8 mouse cellular contexts compared by ENCODE assay signal in genomic region chr6:72440186-72440990, GRCm38 (mm10). TPM values are rescaled to one million over a fixed set of nuclear protein-coding genes. Genes with fewer than 3 reads are reported as not detected.
DNase-seq lines count a peak whose midpoint lies in the region; ATAC-seq and TF ChIP-seq lines count a peak whose summit lies in the region.

No protein-coding gene starts in this region.

- no peak for TF ChIP-seq CTCF in heart, adult 2 months (IDR thresholded peaks at IDR 0.05)
- TF ChIP-seq CTCF in CH12.LX (conservative IDR thresholded peaks at IDR 0.05 in 1 of 2, IDR thresholded peaks at IDR 0.05 in 1 of 2; ENCODE audit: low read depth in 2 of 2, low read length in 2 of 2): peak in 1 of 2 experiments; percentile 16; a peak in 1 of 4 replicates

- H3K79me2 ChIP-seq in heart, adult 2 months (replicated peaks; ENCODE audit: control insufficient read depth, insufficient read depth, low read length): peaks cover 4% of the 10 kb centered on the region; the same call in 1 of the 2 replicates
- peaks cover 39% of the 10 kb centered on the region for H3K79me2 ChIP-seq in CH12.LX (replicated peaks; ENCODE audit: control insufficient read depth, extremely low read depth, insufficient read depth, poor library complexity, severe bottlenecking)

- peaks cover 6% of the 10 kb centered on the region for H3K4me1 ChIP-seq in heart, adult 2 months (ENCODE audit: control insufficient read depth, insufficient read depth, low read length)
- H3K4me1 ChIP-seq in CH12.LX (ENCODE audit: control insufficient read depth in 1 of 2, insufficient read depth in 2 of 2): peaks cover 5 to 37% of the 10 kb centered on the region in 2 experiments
- peaks cover 37% of the 10 kb centered on the region for H3K4me1 ChIP-seq in hindbrain, embryonic 14.5 days (replicated peaks; ENCODE audit: control insufficient read depth, insufficient read depth, low read length)
- peaks cover 23% of the 10 kb centered on the region for H3K4me1 ChIP-seq in limb, embryonic 15.5 days

- TF ChIP-seq RAD21 in CH12.LX (IDR thresholded peaks at IDR 0.05; ENCODE audit: low read depth, low read length): no peak

- no peak for TF ChIP-seq POLR2A in heart, adult 2 months (IDR thresholded peaks at IDR 0.05; ENCODE audit: insufficient read depth, low read depth, low read length)
- no peak for TF ChIP-seq POLR2A in CH12.LX (IDR thresholded peaks at IDR 0.05; ENCODE audit: low read depth, low read length)

- in situ Hi-C loops in CH12.LX (cut with MboI; ENCODE audit: low pct_ligation_motif_present, low pct_unique_long_range_greater_than_20kb, low sequenced_read_pairs): no loop called here

- H3K36me3 ChIP-seq in heart, adult 2 months (ENCODE audit: control insufficient read depth, insufficient read depth, low read length): peaks cover 28% of the 10 kb centered on the region
- H3K36me3 ChIP-seq in CH12.LX (replicated peaks in 1 of 2; ENCODE audit: control insufficient read depth in 1 of 2, insufficient read depth in 1 of 2, low read length in 1 of 2): peaks cover 18 to 28% of the 10 kb centered on the region in 2 experiments
- H3K36me3 ChIP-seq in hindbrain, embryonic 14.5 days (replicated peaks; ENCODE audit: control insufficient read depth, insufficient read depth): peaks cover 22% of the 10 kb centered on the region
- H3K36me3 ChIP-seq in limb, embryonic 15.5 days: peaks cover 15% of the 10 kb centered on the region

- WGBS in heart, adult 2 months: 9% methylated on average over 17 of the region's 17 CpGs
- WGBS in hindbrain, embryonic 14.5 days: 8% methylated on average over 17 of the region's 17 CpGs
- 6% methylated on average over 17 of the region's 17 CpGs for WGBS in limb, embryonic 15.5 days

- no peaks in the 10 kb centered on the region for H3K9me3 ChIP-seq in CH12.LX (replicated peaks; ENCODE audit: low read length)
- H3K9me3 ChIP-seq in hindbrain, embryonic 14.5 days (ENCODE audit: control insufficient read depth, low read length): no peaks in the 10 kb centered on the region
- H3K9me3 ChIP-seq in limb, embryonic 15.5 days: no peaks in the 10 kb centered on the region

- no peaks in the 10 kb centered on the region for H3K27me3 ChIP-seq in heart, adult 2 months (ENCODE audit: control insufficient read depth, insufficient read depth, low read length)
- H3K27me3 ChIP-seq in CH12.LX (replicated peaks): no peaks in the 10 kb centered on the region
- H3K27me3 ChIP-seq in hindbrain, embryonic 14.5 days (ENCODE audit: control insufficient read depth, insufficient read depth, low read length): no peaks in the 10 kb centered on the region
- no peaks in the 10 kb centered on the region for H3K27me3 ChIP-seq in limb, embryonic 15.5 days

- peak overlapping the region; percentile 77 for H3K4me3 ChIP-seq in heart, adult 2 months
- H3K4me3 ChIP-seq in CH12.LX (replicated peaks in 1 of 3; ENCODE audit: low read depth in 2 of 3, low read length in 2 of 3, poor library complexity in 1 of 3): peak overlapping the region; percentile 41 to 98 (median 98)
- peak overlapping the region; percentile 91 for H3K4me3 ChIP-seq in hindbrain, embryonic 14.5 days (replicated peaks; ENCODE audit: low read length)
- peak overlapping the region; percentile 97 for H3K4me3 ChIP-seq in limb, embryonic 15.5 days

- 0 out of 2 replicates have a peak, but pooled peaks have one; percentile 42 for TF ChIP-seq EP300 in heart, adult 2 months (IDR thresholded peaks at IDR 0.05; ENCODE audit: insufficient read depth, low read depth, low read length)
- no peak for TF ChIP-seq EP300 in CH12.LX (IDR thresholded peaks at IDR 0.05; ENCODE audit: low read length)

- peak overlapping the region; percentile 97 for H3K27ac ChIP-seq in heart, adult 2 months
- peak overlapping the region; percentile 61 for H3K27ac ChIP-seq in CH12.LX (ENCODE audit: insufficient read depth, low read depth)
- H3K27ac ChIP-seq in hindbrain, embryonic 14.5 days: peak overlapping the region; percentile 100
- peak overlapping the region; percentile 100 for H3K27ac ChIP-seq in limb, embryonic 15.5 days

- peak overlapping the region; percentile 98 for H3K9ac ChIP-seq in heart, adult 2 months (ENCODE audit: low read depth, low read length)
- peak overlapping the region; percentile 98 for H3K9ac ChIP-seq in CH12.LX (ENCODE audit: insufficient read depth, low read depth)
- H3K9ac ChIP-seq in hindbrain, embryonic 14.5 days: peak overlapping the region; percentile 100
- peak overlapping the region; percentile 59 for H3K9ac ChIP-seq in limb, embryonic 15.5 days

- H3K4me2 ChIP-seq in CH12.LX (ENCODE audit: insufficient read depth, low read depth, poor library complexity, severe bottlenecking): peak overlapping the region; percentile 77
- peak overlapping the region; percentile 99 for H3K4me2 ChIP-seq in hindbrain, embryonic 14.5 days (replicated peaks)
- peak overlapping the region; percentile 68 for H3K4me2 ChIP-seq in limb, embryonic 15.5 days

- no peak for ATAC-seq in hindbrain, embryonic 14.5 days (ENCODE audit: low FRiP score)
- no peak for ATAC-seq in limb, embryonic 15.5 days (ENCODE audit: insufficient number of reproducible peaks, low FRiP score, low TSS enrichment, low read depth)

- intact Hi-C loops in heart, adult 2 months (cut with DNase I): loop anchor here (2.0 to 5.0 kb wide), 3 partner anchors 22 to 52 kb away; partner anchors contain the start of gene Ggcx

- dilution Hi-C loops in CH12.LX (cut with MboI; ENCODE audit: extremely low pct_ligation_motif_present, extremely low pct_unique_long_range_greater_than_20kb, low sequenced_read_pairs): no loop called here

- DNase-seq in heart, adult 2 months: peak in 1 of 2 experiments; percentile 23
- DNase-seq in heart, adult 8-10 months (ENCODE audit: low spot score): no peak
- DNase-seq in CH12.LX (ENCODE audit: extremely low read depth): peak; percentile 27
- peak; percentile 24 to 51 for DNase-seq in cerebellum, postnatal 36 days
- peak; percentile 66 for DNase-seq in hindbrain, embryonic 14.5 days (ENCODE audit: low spot score)
- DNase-seq in spleen, postnatal 10 days (ENCODE audit: low spot score in 2 of 2): peak; percentile 35 to 45
- no peak for DNase-seq in yolk sac, embryonic 10.5 days (ENCODE audit: low spot score)

TF ChIP-seq in CH12.LX, 34 proteins besides CTCF, POLR2A, EP300 and RAD21 (continues in another document):
- TF ChIP-seq JUN (IDR thresholded peaks at IDR 0.05; ENCODE audit: insufficient read depth, low read depth, low read length): no peak
- no peak for TF ChIP-seq MAFK (IDR thresholded peaks at IDR 0.05; ENCODE audit: insufficient replicate concordance, low read length)
- TF ChIP-seq MEF2A (IDR thresholded peaks at IDR 0.05; ENCODE audit: borderline replicate concordance, low read depth, low read length): 0 out of 2 replicates have a peak, but pooled peaks have one; percentile 22
- TF ChIP-seq KAT2A (IDR thresholded peaks at IDR 0.05; ENCODE audit: insufficient replicate concordance, low read length): no peak
- TF ChIP-seq SIN3A (IDR thresholded peaks at IDR 0.05; ENCODE audit: low read length): peak; percentile 63
- TF ChIP-seq SMC3 (IDR thresholded peaks at IDR 0.05; ENCODE audit: low read depth, low read length): no peak
- TF ChIP-seq ELF1 (IDR thresholded peaks at IDR 0.05; ENCODE audit: low read depth, low read length): no peak
- TF ChIP-seq MXI1 (IDR thresholded peaks at IDR 0.05; ENCODE audit: low read depth, low read length): no peak
- TF ChIP-seq CHD2 (IDR thresholded peaks at IDR 0.05; ENCODE audit: low read length): no peak
- TF ChIP-seq HCFC1 (IDR thresholded peaks at IDR 0.05; ENCODE audit: low read depth, low read length): no peak
- TF ChIP-seq TCF12 (IDR thresholded peaks at IDR 0.05; ENCODE audit: low read depth, low read length): no peak
- no peak for TF ChIP-seq GABPA (IDR thresholded peaks at IDR 0.05; ENCODE audit: insufficient replicate concordance, low read depth, low read length)
- no peak for TF ChIP-seq NELFE (IDR thresholded peaks at IDR 0.05; ENCODE audit: low read depth, low read length)
- TF ChIP-seq USF1 (IDR thresholded peaks at IDR 0.05; ENCODE audit: low read depth, low read length): no peak
- no peak for TF ChIP-seq E2F4 (IDR thresholded peaks at IDR 0.05; ENCODE audit: insufficient replicate concordance, low read depth, low read length)
- TF ChIP-seq PAX5 (IDR thresholded peaks at IDR 0.05; ENCODE audit: low read length): no peak
- TF ChIP-seq RCOR1 (conservative IDR thresholded peaks at IDR 0.05; ENCODE audit: low read depth, low read length): no peak
- TF ChIP-seq MAZ (IDR thresholded peaks at IDR 0.05; ENCODE audit: low read depth, low read length): 0 out of 2 replicates have a peak, but pooled peaks have one; percentile 37
- no peak; the same call in 1 of the 2 replicates for TF ChIP-seq POLR2AphosphoS2 (IDR thresholded peaks at IDR 0.05; ENCODE audit: low read depth, low read length)

RNA-seq across cellular contexts. Expression of gene Mat2a, which starts 1.0 kb away (rescaled TPM):
- 100 to 1,000 TPM; 129 to 151 TPM for total RNA-seq in heart, adult 2 months (2021)
- 93.0 and 162 TPM in 2 replicates for polyA plus RNA-seq in heart, adult 2 months (2012; rRNA removed)
- 100 to 1,000 TPM; 112 to 150 (median 119) TPM for total RNA-seq in heart, adult 8-10 months (2022)
- total RNA-seq in CH12.LX (2012; rRNA removed) (166 and 274 TPM in 2 replicates), CH12.LX (2014; rRNA removed) (218 and 232 TPM in 2 replicates)
- polyA plus RNA-seq in CH12.LX (2012; ENCODE audit: insufficient read length, low read depth): 429 and 456 TPM in 2 replicates
- polyA plus RNA-seq in hindbrain, embryonic 14.5 days (2014; fragmentation: Nextera tagmentation; extraction: Ambion mirVana): 336 and 338 TPM in 2 replicates
- polyA plus RNA-seq in limb, embryonic 15.5 days (2015; fragmentation: Nextera tagmentation; extraction: Ambion mirVana): 334 and 355 TPM in 2 replicates

RNA-seq across cellular contexts. Expression of gene Ggcx, which starts 26.3 kb away (rescaled TPM):
- 10 to 100 TPM; 30.4 to 32.5 TPM for total RNA-seq in heart, adult 2 months (2021)
- 19.3 and 26.1 TPM in 2 replicates for polyA plus RNA-seq in heart, adult 2 months (2012; rRNA removed)
- total RNA-seq in heart, adult 8-10 months (2022): 10 to 100 TPM; 30.9 to 38.9 (median 33.8) TPM
- total RNA-seq in CH12.LX (2012; rRNA removed): 6.6 and 6.7 TPM in 2 replicates
- 6.5 and 7.8 TPM in 2 replicates for total RNA-seq in CH12.LX (2014; rRNA removed)
- 4.7 and 5.2 TPM in 2 replicates for polyA plus RNA-seq in CH12.LX (2012; ENCODE audit: insufficient read length, low read depth)
- polyA plus RNA-seq in hindbrain, embryonic 14.5 days (2014; fragmentation: Nextera tagmentation; extraction: Ambion mirVana): 7.4 and 10.9 TPM in 2 replicates
- polyA plus RNA-seq in limb, embryonic 15.5 days (2015; fragmentation: Nextera tagmentation; extraction: Ambion mirVana): 48.0 and 52.6 TPM in 2 replicates

RNA-seq across cellular contexts. Expression of gene Vamp8, which starts 49.9 kb away (rescaled TPM):
- 10 to 100 TPM; 69.3 to 78.8 TPM for total RNA-seq in heart, adult 2 months (2021)
- 85.6 and 112 TPM in 2 replicates for polyA plus RNA-seq in heart, adult 2 months (2012; rRNA removed)
- total RNA-seq in heart, adult 8-10 months (2022): 10 to 100 TPM; 58.8 to 80.9 (median 70.8) TPM
- total RNA-seq in CH12.LX (2012; rRNA removed) (105 and 110 TPM in 2 replicates), CH12.LX (2014; rRNA removed) (111 and 130 TPM in 2 replicates)
- 98.9 and 114 TPM in 2 replicates for polyA plus RNA-seq in CH12.LX (2012; ENCODE audit: insufficient read length, low read depth)
- 21.9 and 28.8 TPM in 2 replicates for polyA plus RNA-seq in hindbrain, embryonic 14.5 days (2014; fragmentation: Nextera tagmentation; extraction: Ambion mirVana)
- polyA plus RNA-seq in limb, embryonic 15.5 days (2015; fragmentation: Nextera tagmentation; extraction: Ambion mirVana): 174 and 184 TPM in 2 replicates

Comparison
In these comparisons a context has a peak if more than half of its experiments do, and no peak if none do; other contexts are left out.
1. DNase-seq: peak in CH12.LX (single experiment), cerebellum, postnatal 36 days (2 of 2), hindbrain, embryonic 14.5 days (single experiment) and spleen, postnatal 10 days (2 of 2); none in heart, adult 8-10 months (single experiment) and yolk sac, embryonic 10.5 days (single experiment).
2. Peak in every context shown above with its lines, with median percentiles within 50 percentile points of each other: H3K27ac ChIP-seq, H3K4me3 ChIP-seq, H3K9ac ChIP-seq and H3K4me2 ChIP-seq.